Mouse (Mus musculus) ES-Bruce4 (cell line): ENCODE data around the gene Spata4. TPM values are rescaled to one million over a fixed set of nuclear protein-coding genes. Genes with fewer than 3 reads are reported as not detected.

Experiments used
- H3K27ac ChIP-seq: 2 replicates; pipeline ENCODE4 v1.5.1; 2012; ENCODE audit warnings: low read length, inconsistent platforms; ENCODE audit not compliant: insufficient read depth
- H3K27me3 ChIP-seq: 2 replicates; pipeline ENCODE4 v1.6.1; 2012; ENCODE audit warnings: mild to moderate bottlenecking, low read length, inconsistent platforms; ENCODE audit not compliant: control insufficient read depth, poor library complexity, insufficient read depth, severe bottlenecking
- H3K36me3 ChIP-seq: 2 replicates; pipeline ENCODE4 v1.6.1; 2012; ENCODE audit warnings: inconsistent platforms, mild to moderate bottlenecking, low read length, moderate library complexity; ENCODE audit not compliant: control insufficient read depth, poor library complexity, insufficient read depth, severe bottlenecking
- H3K4me1 ChIP-seq: one replicate; pipeline ENCODE4 v1.8.1; 2011; ENCODE audit warnings: low read length; ENCODE audit not compliant: control insufficient read depth, insufficient read depth
- H3K4me3 ChIP-seq: 2 replicates; pipeline ENCODE4 v1.5.1; 2011; ENCODE audit warnings: low read depth, mild to moderate bottlenecking, low read length
- H3K9ac ChIP-seq: 2 replicates; pipeline ENCODE4 v1.6.1; 2012; ENCODE audit warnings: low read depth, mild to moderate bottlenecking, inconsistent platforms; ENCODE audit not compliant: poor library complexity, severe bottlenecking
- H3K9me3 ChIP-seq: replicated peaks from 2 replicates; pipeline ENCODE4 v1.6.1; 2012; ENCODE audit warnings: mild to moderate bottlenecking, low read length, inconsistent platforms; ENCODE audit not compliant: control insufficient read depth, poor library complexity, insufficient read depth, severe bottlenecking
- CTCF ChIP-seq: IDR thresholded peaks from one replicate; pipeline ENCODE4 v1.8.1; 2011; ENCODE audit warnings: low read depth, low read length
- EP300 ChIP-seq: IDR thresholded peaks from 2 replicates; pipeline ENCODE4 v1.6.1; 2011; ENCODE audit warnings: low read depth, low read length; ENCODE audit not compliant: insufficient read depth
- POLR2A ChIP-seq: IDR thresholded peaks from one replicate; pipeline ENCODE4 v1.8.1; 2011; ENCODE audit warnings: low read length; ENCODE audit not compliant: insufficient read depth
- polyA plus RNA-seq: library from polyadenylated mRNA; stranded (reverse); fragments of >200 nt; gene quantifications from 2 replicates; pipeline ENCODE4 v1.2.4, GENCODE M21; 2011; ENCODE audit warnings: low read depth; ENCODE audit not compliant: missing spikeins, insufficient read depth, insufficient read length

Spata4 gene
- polyA plus RNA-seq = not detected in 2 replicates

DNA sequence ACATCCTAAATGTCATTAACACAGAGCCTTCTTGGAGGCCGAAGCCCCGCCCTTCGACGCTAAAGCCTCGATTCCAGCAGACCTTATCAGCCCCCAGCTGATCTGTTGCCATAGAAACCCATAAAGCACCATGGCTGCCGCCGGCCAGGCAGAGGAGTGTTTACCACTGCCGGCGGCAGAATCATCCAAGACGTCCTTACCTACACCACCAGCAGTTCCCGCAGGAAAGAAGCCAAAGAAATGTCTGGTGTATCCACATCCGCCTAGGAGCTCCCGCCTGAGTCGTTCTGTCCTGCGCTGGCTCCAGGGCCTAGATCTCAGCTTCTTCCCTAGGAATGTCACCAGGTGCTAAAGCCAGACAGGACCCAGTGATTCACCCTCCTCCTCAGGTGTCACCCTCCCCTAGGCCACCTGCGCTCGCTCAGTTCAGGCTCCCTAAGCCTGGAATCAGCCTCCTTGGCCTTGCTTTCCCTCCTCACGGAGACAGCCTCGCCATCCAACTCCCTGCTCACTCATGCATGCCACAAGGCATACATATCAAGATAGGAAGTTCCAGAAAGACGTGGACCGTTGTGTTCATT, at the start of gene Spata4:
TSS of gene Spata4 (plus strand) at position 111 of the 581 bp plus-strand sequence.
- Histone ChIP-seq H3K36me3 (no peaks in the 10 kb centered on the region), H3K4me1 (no peaks in the 10 kb centered on the region), H3K9ac (no peak within 1 kb of the TSS), H3K27me3 (no peaks in the 10 kb centered on the region), H3K9me3 (no peaks in the 10 kb centered on the region), H3K4me3 (peak within 1 kb of the TSS; percentile 54), H3K27ac (no peak within 1 kb of the TSS)
- no peak for TF ChIP-seq EP300
- TF ChIP-seq POLR2A = no peak
- TF ChIP-seq CTCF = no peak

DNA sequence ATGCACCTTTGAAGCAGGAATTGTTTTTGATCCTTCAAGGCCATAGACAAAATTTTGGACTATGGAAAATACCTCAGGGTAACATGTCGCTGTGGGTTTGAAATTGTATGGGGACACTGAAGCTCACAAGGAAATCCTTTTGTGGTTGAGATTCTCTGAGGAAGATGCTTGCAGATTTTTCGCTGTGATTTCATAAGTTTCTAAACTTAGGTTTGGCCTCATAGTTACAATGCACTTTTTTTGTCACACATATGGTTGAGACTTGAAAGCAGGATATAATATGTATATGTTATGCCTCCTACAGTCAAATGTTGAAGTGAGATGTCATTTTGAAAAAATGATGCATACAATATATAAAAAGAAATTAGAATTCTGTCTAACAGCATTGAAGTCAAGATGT, 45.7 kb upstream of the Spata4 start:
- no peaks in the 10 kb centered on the region for H3K4me1 ChIP-seq
- H3K9me3 ChIP-seq = no peaks in the 10 kb centered on the region
- no peak overlapping the region for H3K4me3 ChIP-seq
- no peak overlapping the region for H3K27ac ChIP-seq
- H3K36me3 ChIP-seq = no peaks in the 10 kb centered on the region
- H3K9ac ChIP-seq = no peak overlapping the region
- no peaks in the 10 kb centered on the region for H3K27me3 ChIP-seq
- TF ChIP-seq CTCF (no peak), POLR2A (no peak), EP300 (no peak)

DNA sequence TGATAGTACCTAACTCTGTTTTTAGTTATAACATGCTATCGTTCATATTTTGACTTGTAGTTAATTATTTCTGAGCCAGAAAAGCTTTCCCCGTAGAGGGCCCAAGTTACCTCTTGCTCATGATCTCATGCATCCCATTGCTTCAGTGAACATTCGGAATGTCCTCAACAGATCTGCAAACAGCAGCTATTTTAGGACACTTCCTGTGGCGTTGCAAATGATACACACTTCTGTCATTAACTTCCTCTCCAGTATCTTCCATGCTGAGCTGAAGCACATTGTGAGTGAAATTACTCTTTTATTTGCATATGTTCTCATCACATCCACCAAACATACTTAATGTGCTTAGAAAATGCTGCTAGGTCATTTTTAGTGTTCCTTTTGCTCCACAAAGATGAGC, 38.4 kb upstream of the Spata4 start:
- Histone ChIP-seq H3K9me3 (no peaks in the 10 kb centered on the region), H3K4me3 (no peak overlapping the region), H3K36me3 (no peaks in the 10 kb centered on the region), H3K4me1 (no peaks in the 10 kb centered on the region), H3K27me3 (no peaks in the 10 kb centered on the region), H3K9ac (no peak overlapping the region), H3K27ac (no peak overlapping the region)
- TF ChIP-seq POLR2A (no peak), EP300 (no peak), CTCF (no peak)

DNA sequence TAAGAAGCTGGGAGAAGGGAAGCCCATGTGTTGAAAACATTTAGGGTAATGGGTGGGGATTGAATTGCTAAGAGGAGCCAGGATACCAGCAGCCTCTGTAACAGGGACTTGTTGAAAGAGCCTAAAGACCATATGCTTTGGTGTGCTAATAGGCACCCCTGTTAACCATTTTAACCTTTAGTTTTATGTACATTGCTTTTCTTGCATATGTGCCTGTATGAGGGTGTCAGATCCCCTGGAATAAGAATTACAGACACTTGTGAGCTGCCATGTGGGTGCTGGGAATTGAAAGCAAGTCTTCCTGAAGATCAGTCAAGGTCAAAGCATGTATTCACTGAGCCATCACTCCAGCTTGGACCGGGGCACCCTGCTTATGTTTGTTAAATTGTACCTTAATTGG, 35.4 kb upstream of the Spata4 start:
- Histone ChIP-seq H3K27me3 (no peaks in the 10 kb centered on the region), H3K4me1 (no peaks in the 10 kb centered on the region), H3K9me3 (no peaks in the 10 kb centered on the region), H3K36me3 (no peaks in the 10 kb centered on the region), H3K9ac (no peak overlapping the region), H3K4me3 (no peak overlapping the region), H3K27ac (no peak overlapping the region)
- TF ChIP-seq CTCF (no peak), POLR2A (no peak), EP300 (no peak)

DNA sequence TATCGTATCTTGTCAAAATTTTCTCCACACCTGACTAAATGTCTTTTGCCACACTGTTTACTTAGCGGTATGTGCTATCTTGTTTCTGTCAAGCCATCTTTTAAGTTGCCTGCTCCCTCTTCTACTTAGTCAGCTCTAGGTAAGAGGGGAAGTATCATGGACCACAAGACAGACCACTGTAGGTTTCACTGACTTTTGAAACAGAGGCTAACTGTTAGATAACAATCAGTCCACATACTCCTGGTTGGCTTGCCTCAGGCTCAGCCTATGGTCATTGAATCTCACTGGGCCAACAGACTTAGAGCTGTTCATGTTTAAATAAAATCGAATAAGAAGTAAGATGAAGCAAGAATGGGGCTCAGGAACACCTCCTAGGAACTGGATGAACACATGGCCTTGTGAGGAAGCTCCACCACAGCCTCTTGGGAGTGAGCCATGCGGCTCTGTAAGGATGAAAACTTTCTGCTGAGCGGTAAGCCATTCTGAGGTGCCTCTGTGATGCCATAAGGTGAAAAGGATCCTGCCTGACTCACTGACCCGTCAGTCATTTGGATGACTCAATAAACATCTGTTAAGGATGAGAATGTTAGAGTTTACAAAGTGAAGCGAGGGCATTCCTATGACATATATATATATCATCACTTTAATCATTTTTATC, 34.8 kb upstream of the Spata4 start:
- no peak for TF ChIP-seq CTCF
- no peak for TF ChIP-seq POLR2A
- no peak for TF ChIP-seq EP300
- H3K4me3 ChIP-seq = no peak overlapping the region
- no peaks in the 10 kb centered on the region for H3K27me3 ChIP-seq
- H3K27ac ChIP-seq = no peak overlapping the region
- H3K9me3 ChIP-seq = no peaks in the 10 kb centered on the region
- no peaks in the 10 kb centered on the region for H3K36me3 ChIP-seq
- H3K9ac ChIP-seq = no peak overlapping the region
- H3K4me1 ChIP-seq = no peaks in the 10 kb centered on the region

DNA sequence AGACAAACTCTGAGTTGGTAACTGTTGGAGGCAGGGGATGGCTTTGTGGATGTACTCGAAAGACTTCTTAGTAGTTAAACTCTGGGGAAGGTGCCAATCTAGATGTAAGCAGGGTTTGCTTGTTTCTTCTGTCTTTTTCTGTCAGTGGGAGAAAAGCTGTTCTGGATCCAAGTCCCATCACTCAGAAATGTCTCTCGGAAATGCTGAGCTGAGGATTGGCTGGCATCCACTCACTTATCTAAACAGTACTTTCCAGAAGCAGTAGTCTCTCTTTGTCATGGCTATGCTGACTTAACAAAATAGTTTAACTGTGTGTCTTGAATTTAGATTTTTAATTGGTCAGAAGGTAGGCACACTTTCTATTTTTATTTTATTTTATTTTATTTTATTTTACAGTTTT, 33.4 kb upstream of the Spata4 start:
- Histone ChIP-seq H3K4me3 (no peak overlapping the region), H3K27me3 (no peaks in the 10 kb centered on the region), H3K9me3 (no peaks in the 10 kb centered on the region), H3K9ac (no peak overlapping the region), H3K27ac (no peak overlapping the region), H3K4me1 (no peaks in the 10 kb centered on the region), H3K36me3 (no peaks in the 10 kb centered on the region)
- TF ChIP-seq POLR2A = no peak
- no peak for TF ChIP-seq EP300
- TF ChIP-seq CTCF = no peak
